Mouse (Mus musculus): ENCODE data around the gene Slc16a8.
A peak's percentile ranks its signal among the peaks of the same experiment; 100 is the strongest.
"Not testable (repeated sequence)": the region's sequence is repeated elsewhere in the genome, so short reads cannot be mapped to it uniquely, and the experiment has no call there.

Slc16a8 gene

GRCm38 (mm10) chr15:79262375-79262774 is 7.8 kb upstream of the Slc16a8 start:
- DNase-seq: no peak

- DNase-seq: no peak
Observed at GRCm38 (mm10) chr15:79261757-79262156, 7.2 kb upstream of the Slc16a8 start.

GRCm38 (mm10) chr15:79261095-79261725 is 6.6 kb upstream of the Slc16a8 start:
- no peak for DNase-seq

GRCm38 (mm10) chr15:79258521-79258920 is 4.0 kb upstream of the Slc16a8 start:
- peak; percentile 89 for DNase-seq

GRCm38 (mm10) chr15:79252580-79252979 is 2.0 kb downstream of the Slc16a8 start:
- no peak for DNase-seq

GRCm38 (mm10) chr15:79251781-79252491 is 2.6 kb downstream of the Slc16a8 start:
- DNase-seq: no peak

- no peak for DNase-seq
Observed at GRCm38 (mm10) chr15:79251168-79251567, 3.4 kb downstream of the Slc16a8 start.

- DNase-seq: no peak
Observed at GRCm38 (mm10) chr15:79250236-79250635, 4.3 kb downstream of the Slc16a8 start.

- DNase-seq: no peak
Observed at GRCm38 (mm10) chr15:79245321-79245720, 9.2 kb downstream of the Slc16a8 start.

GRCm38 (mm10) chr15:79244071-79244893 is 10.3 kb downstream of the Slc16a8 start:
- DNase-seq: peak; percentile 69

- DNase-seq: peak; percentile 96
Observed at GRCm38 (mm10) chr15:79243234-79244042, 11.1 kb downstream of the Slc16a8 start.

- no peak for DNase-seq
Observed at GRCm38 (mm10) chr15:79242574-79243233, 11.9 kb downstream of the Slc16a8 start.

GRCm38 (mm10) chr15:79238036-79238435 is 16.5 kb downstream of the Slc16a8 start:
- no peak for DNase-seq

GRCm38 (mm10) chr15:79235268-79235667 is 19.3 kb downstream of the Slc16a8 start:
- DNase-seq: no peak

GRCm38 (mm10) chr15:79229058-79229821 is 25.3 kb downstream of the Slc16a8 start, which contains the start of the genes Pick1 and Gm49486:
Gene Pick1 (plus strand): TSS chr15:79229173.
Gene Gm49486 (plus strand): TSS chr15:79229391.
- peak; percentile 90 for DNase-seq

GRCm38 (mm10) chr15:79225780-79226179 is 28.8 kb downstream of the Slc16a8 start:
- not testable (repeated sequence) for DNase-seq

GRCm38 (mm10) chr15:79224685-79225084 is 29.9 kb downstream of the Slc16a8 start:
- peak; percentile 82 for DNase-seq

GRCm38 (mm10) chr15:79223641-79224040 is 30.9 kb downstream of the Slc16a8 start:
- DNase-seq: no peak

- no peak for DNase-seq
Observed at GRCm38 (mm10) chr15:79219572-79219971, 35.0 kb downstream of the Slc16a8 start.

- DNase-seq: no peak
Observed at GRCm38 (mm10) chr15:79216191-79216590, 38.4 kb downstream of the Slc16a8 start.

GRCm38 (mm10) chr15:79213591-79213990 is 41.0 kb downstream of the Slc16a8 start:
- DNase-seq: no peak

All from kidney, adult 11 months (tissue).